Mouse (Mus musculus) CD8-positive naive resting alpha-beta T cell, adult 2 months (primary cell): Measurements from ENCODE around the gene Tnrc6a.
"Not testable (repeated sequence)": the region's sequence is repeated elsewhere in the genome, so short reads cannot be mapped to it uniquely, and the experiment has no call there.

Experiments used
- DNase-seq, 2 experiments: peaks; one replicate each; pipeline ENCODE4 v3.0.0; 2022; ENCODE audit warnings: low read depth in 2 of 2, low spot score in 2 of 2

Tnrc6a gene

GRCm38 (mm10) chr7:123123665-123124298, at the start of gene Tnrc6a:
Tnrc6a (plus strand) TSS chr7:123123885.
- DNase-seq = peak; percentile 90 to 92

- DNase-seq = no peak
Observed at GRCm38 (mm10) chr7:123082236-123082635, 41.4 kb upstream of the Tnrc6a start.

GRCm38 (mm10) chr7:123083441-123084123, 40.1 kb upstream of the Tnrc6a start:
- DNase-seq = no peak

- DNase-seq = peak in 1 of 2 experiments; percentile 7
Observed at GRCm38 (mm10) chr7:123084180-123084691, 39.4 kb upstream of the Tnrc6a start.

- DNase-seq = peak; percentile 11 to 25
Observed at GRCm38 (mm10) chr7:123084708-123085107, 39.0 kb upstream of the Tnrc6a start.

GRCm38 (mm10) chr7:123088920-123089319, 34.8 kb upstream of the Tnrc6a start:
- no peak for DNase-seq

- no peak for DNase-seq
Observed at GRCm38 (mm10) chr7:123096344-123097120, 27.2 kb upstream of the Tnrc6a start.

- no peak for DNase-seq
Observed at GRCm38 (mm10) chr7:123097891-123098750, 25.6 kb upstream of the Tnrc6a start.

- DNase-seq = no peak
Observed at GRCm38 (mm10) chr7:123101295-123101694, 22.4 kb upstream of the Tnrc6a start.

GRCm38 (mm10) chr7:123105381-123105780, 18.3 kb upstream of the Tnrc6a start:
- DNase-seq = not testable (repeated sequence)

- no peak for DNase-seq
Observed at GRCm38 (mm10) chr7:123105906-123106305, 17.8 kb upstream of the Tnrc6a start.

- no peak for DNase-seq
Observed at GRCm38 (mm10) chr7:123106326-123106725, 17.4 kb upstream of the Tnrc6a start.

GRCm38 (mm10) chr7:123108058-123109055, 15.3 kb upstream of the Tnrc6a start:
- DNase-seq = no peak

- no peak for DNase-seq
Observed at GRCm38 (mm10) chr7:123109361-123110000, 14.2 kb upstream of the Tnrc6a start.

- DNase-seq = no peak
Observed at GRCm38 (mm10) chr7:123110135-123110534, 13.6 kb upstream of the Tnrc6a start.

- no peak for DNase-seq
Observed at GRCm38 (mm10) chr7:123113590-123113989, 10.1 kb upstream of the Tnrc6a start.

- no peak for DNase-seq
Observed at GRCm38 (mm10) chr7:123116799-123117198, 6.9 kb upstream of the Tnrc6a start.

GRCm38 (mm10) chr7:123117209-123117608, 6.5 kb upstream of the Tnrc6a start:
- DNase-seq = no peak

GRCm38 (mm10) chr7:123120516-123120915, 3.2 kb upstream of the Tnrc6a start:
- no peak for DNase-seq
